Mouse (Mus musculus): ENCODE results near the gene Olfr1102.

Gene Olfr1102

GRCm38 (mm10) chr2:86998098-86998497 is at the start of gene Olfr1102:
TSS of gene Olfr1102 (plus strand) at chr2:86998398.
- no peak for DNase-seq (ENCODE audit: low read depth, low spot score)

GRCm38 (mm10) chr2:86960593-86960992 is 37.6 kb upstream of the Olfr1102 start, which contains the start of gene Olfr1099:
TSS of gene Olfr1099 (minus strand) at chr2:86960693.
- no peak for DNase-seq (ENCODE audit: low read depth, low spot score)

GRCm38 (mm10) chr2:86979854-86980253 is 18.3 kb upstream of the Olfr1102 start, which contains the start of gene Olfr1100:
TSS of gene Olfr1100 (minus strand) at chr2:86979954.
- no peak for DNase-seq (ENCODE audit: low read depth, low spot score)

- no peak for DNase-seq (ENCODE audit: low read depth, low spot score)
Measured at GRCm38 (mm10) chr2:86991121-86991520, 7.1 kb upstream of the Olfr1102 start, which contains the start of gene Olfr1101. TSS of gene Olfr1101 (minus strand) at chr2:86991221.

GRCm38 (mm10) chr2:87026980-87027379 is 28.8 kb downstream of the Olfr1102 start, which contains the start of gene Olfr1104:
TSS of gene Olfr1104 (minus strand) at chr2:87027080.
- no peak for DNase-seq (ENCODE audit: low read depth, low spot score)

- no peak for DNase-seq (ENCODE audit: low read depth, low spot score)
Measured at GRCm38 (mm10) chr2:87036431-87036830, 38.2 kb downstream of the Olfr1102 start, which contains the start of gene Olfr1105. TSS of gene Olfr1105 (minus strand) at chr2:87036531.

- DNase-seq (ENCODE audit: low read depth, low spot score) = no peak
Measured at GRCm38 (mm10) chr2:87052173-87052572, 54.0 kb downstream of the Olfr1102 start, which contains the start of gene Olfr1106. TSS of gene Olfr1106 (minus strand) at chr2:87052273.

Data from brain, embryonic 18.5 days (tissue).